Comparison of ENCODE assay signal across 15 mouse cellular contexts in genomic region chr9:66861104-66861767, GRCm38 (mm10). TPM values are rescaled to one million over a fixed set of nuclear protein-coding genes. Genes with fewer than 3 reads are reported as not detected.
DNase-seq lines count a peak whose midpoint lies in the region; ATAC-seq lines count a peak whose summit lies in the region.
"Had no signal": no experiment of that assay in that cellular context is flagged by ENCODE, and none has a peak within 500 bp of the region (broad histone marks: within the 10 kb centered on the region; RNA-seq: fewer than 3 reads in every experiment).

No protein-coding gene starts in this region.

- H3K27me3 ChIP-seq in embryonic facial prominence, embryonic 13.5 days, result no peaks in the 10 kb centered on the region
- H3K27me3 ChIP-seq in forebrain, embryonic 12.5 days, result no peaks in the 10 kb centered on the region
- no peaks in the 10 kb centered on the region for H3K27me3 ChIP-seq in midbrain, embryonic 15.5 days (replicated peaks)
- H3K27me3 ChIP-seq: CH12.LX had no signal

- no peak overlapping the region for H3K9ac ChIP-seq in embryonic facial prominence, embryonic 13.5 days
- H3K9ac ChIP-seq in forebrain, embryonic 12.5 days, result no peak overlapping the region
- H3K9ac ChIP-seq in midbrain, embryonic 15.5 days, result no peak overlapping the region

- H3K4me2 ChIP-seq in embryonic facial prominence, embryonic 13.5 days, result no peak overlapping the region
- H3K4me2 ChIP-seq in forebrain, embryonic 12.5 days, result no peak overlapping the region
- no peak overlapping the region for H3K4me2 ChIP-seq in midbrain, embryonic 15.5 days

- H3K36me3 ChIP-seq in embryonic facial prominence, embryonic 13.5 days, result peaks cover 35% of the 10 kb centered on the region
- peaks cover 23% of the 10 kb centered on the region for H3K36me3 ChIP-seq in forebrain, embryonic 12.5 days (replicated peaks)
- H3K36me3 ChIP-seq in midbrain, embryonic 15.5 days (replicated peaks), result no peaks in the 10 kb centered on the region

- peak overlapping the region; percentile 64 for H3K27ac ChIP-seq in embryonic facial prominence, embryonic 13.5 days
- H3K27ac ChIP-seq in forebrain, embryonic 12.5 days, result peak overlapping the region; percentile 80
- H3K27ac ChIP-seq in midbrain, embryonic 15.5 days, result 0 out of 2 replicates have a peak overlapping the region, but pooled peaks have one; percentile 16
- H3K27ac ChIP-seq: gastrocnemius, adult 2 months; heart, embryonic 10.5 days had no signal

- WGBS in embryonic facial prominence, embryonic 13.5 days, result 56% methylated on average over 5 of the region's 5 CpGs
- 42% methylated on average over 5 of the region's 5 CpGs for WGBS in forebrain, embryonic 12.5 days
- WGBS in midbrain, embryonic 15.5 days, result 58% methylated on average over 5 of the region's 5 CpGs

- intact Hi-C loops in left cerebral cortex, postnatal 4 days (cut with DNase I), result loop anchor here (10.0 kb wide), 1 partner anchor 54 kb away; the partner anchor contains the start of gene Rab8b
- intact Hi-C loops in left cerebral cortex, postnatal 25 days (cut with DNase I), result loop anchor here (5.0 kb wide), 1 partner anchor 76 kb away; no protein-coding TSS in a partner anchor

- no peak overlapping the region for H3K4me3 ChIP-seq in embryonic facial prominence, embryonic 13.5 days
- H3K4me3 ChIP-seq in forebrain, embryonic 12.5 days (replicated peaks), result no peak overlapping the region
- no peak overlapping the region for H3K4me3 ChIP-seq in midbrain, embryonic 15.5 days
- H3K4me3 ChIP-seq: gastrocnemius, adult 2 months; heart, embryonic 10.5 days had no signal

- DNase-seq in left cerebral cortex, postnatal 4 days, result peak; percentile 13
- no peak for DNase-seq in left cerebral cortex, postnatal 25 days (ENCODE audit: low spot score in 2 of 2)
- no peak for DNase-seq in heart, adult 8-10 months (ENCODE audit: low spot score)
- no peak for DNase-seq in thymus, adult 18-20 months
- DNase-seq: adrenal gland, adult 2 months; cerebellum, postnatal 36 days; gastrocnemius, adult 2 months; heart, postnatal 4 days; kidney, postnatal 10 days; lung, postnatal 36 days had no signal

- no peaks in the 10 kb centered on the region for H3K9me3 ChIP-seq in embryonic facial prominence, embryonic 13.5 days
- no peaks in the 10 kb centered on the region for H3K9me3 ChIP-seq in forebrain, embryonic 12.5 days
- H3K9me3 ChIP-seq in midbrain, embryonic 15.5 days, result no peaks in the 10 kb centered on the region
- H3K9me3 ChIP-seq: heart, embryonic 10.5 days had no signal

- peaks cover 28% of the 10 kb centered on the region for H3K4me1 ChIP-seq in embryonic facial prominence, embryonic 13.5 days
- peaks cover 29% of the 10 kb centered on the region for H3K4me1 ChIP-seq in forebrain, embryonic 12.5 days
- no peaks in the 10 kb centered on the region for H3K4me1 ChIP-seq in midbrain, embryonic 15.5 days

- ATAC-seq in embryonic facial prominence, embryonic 13.5 days (ENCODE audit: insufficient number of reproducible peaks, insufficient read depth, low FRiP score, low TSS enrichment, low read depth), result no peak
- ATAC-seq in forebrain, embryonic 12.5 days (ENCODE audit: low FRiP score), result peak; percentile 81; the same call in 1 of the 2 replicates
- no peak for ATAC-seq in midbrain, embryonic 15.5 days (replicated peaks)

RNA-seq across cellular contexts. Expression of gene Aph1c, which starts 26.7 kb away (rescaled TPM):
- 1 to 10 TPM; 4.6 to 4.8 TPM for total RNA-seq in left cerebral cortex, postnatal 4 days (2021)
- total RNA-seq in left cerebral cortex, postnatal 25 days (2021), result 1 to 10 TPM; 6.8 to 7.0 TPM
- 2.7 and 3.9 TPM in 2 replicates for polyA plus RNA-seq in embryonic facial prominence, embryonic 13.5 days (2015; fragmentation: Nextera tagmentation; extraction: Ambion mirVana)
- 1.7 and 2.2 TPM in 2 replicates for polyA plus RNA-seq in forebrain, embryonic 12.5 days (2016; fragmentation: Nextera tagmentation; extraction: Ambion mirVana)
- polyA plus RNA-seq in midbrain, embryonic 15.5 days (2015; fragmentation: Nextera tagmentation; extraction: Ambion mirVana), result 2.6 and 3.2 TPM in 2 replicates
- total RNA-seq in heart, adult 8-10 months (2022), result 1 to 10 TPM in 3 of 4 experiments, under 1 TPM in 1; 1.00 to 1.9 (median 1.2) TPM

RNA-seq across cellular contexts. Expression of gene Rab8b, which starts 58.3 kb away (rescaled TPM):
- 10 to 100 TPM; 27.5 to 30.0 TPM for total RNA-seq in left cerebral cortex, postnatal 4 days (2021)
- total RNA-seq in left cerebral cortex, postnatal 25 days (2021), result 10 to 100 TPM; 27.2 to 31.0 TPM
- polyA plus RNA-seq in embryonic facial prominence, embryonic 13.5 days (2015; fragmentation: Nextera tagmentation; extraction: Ambion mirVana), result 20.6 and 26.0 TPM in 2 replicates
- polyA plus RNA-seq in forebrain, embryonic 12.5 days (2016; fragmentation: Nextera tagmentation; extraction: Ambion mirVana), result 50.3 and 50.7 TPM in 2 replicates
- 28.5 and 29.0 TPM in 2 replicates for polyA plus RNA-seq in midbrain, embryonic 15.5 days (2015; fragmentation: Nextera tagmentation; extraction: Ambion mirVana)
- total RNA-seq in heart, adult 8-10 months (2022), result 1 to 10 TPM; 7.7 to 9.2 (median 8.2) TPM

Comparison
In these comparisons a context has a peak if more than half of its experiments do, and no peak if none do; other contexts are left out.
1. H3K27ac ChIP-seq: peak in every context shown above with its lines; median percentile 80 in forebrain, embryonic 12.5 days; 64 in embryonic facial prominence, embryonic 13.5 days; 16 in midbrain, embryonic 15.5 days.